Mouse (Mus musculus): Measurements from ENCODE around the gene Hist1h4k. TPM values are rescaled to one million over a fixed set of nuclear protein-coding genes. Genes with fewer than 3 reads are reported as not detected.
"Not testable (repeated sequence)": the region's sequence is repeated elsewhere in the genome, so short reads cannot be mapped to it uniquely, and the experiment has no call there.

Hist1h4k gene
- total and polyA plus RNA-seq, 3 experiments = 19.1 to 3,283 TPM; not detected in 1

DNA sequence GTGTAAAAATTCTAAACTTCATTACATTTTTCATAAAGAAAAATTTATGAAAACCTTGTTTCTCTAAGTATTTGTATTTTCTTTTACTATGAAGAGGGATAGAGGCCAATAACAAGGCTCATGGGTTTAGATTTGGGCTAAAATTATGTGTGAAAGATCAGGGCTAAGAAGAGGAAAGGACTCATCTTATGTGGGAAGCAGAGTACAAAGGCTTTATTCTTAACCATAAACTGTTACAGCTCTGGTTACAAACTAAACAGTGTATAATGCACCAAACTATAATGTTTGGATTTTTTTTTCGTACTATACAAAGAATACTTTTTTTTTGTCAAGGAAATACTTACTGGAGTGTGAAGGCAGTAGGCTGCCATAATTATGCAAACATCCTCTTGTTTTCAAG is 5.4 kb upstream of the Hist1h4k start:
- Histone ChIP-seq H3K27ac (ENCODE audit: control insufficient read depth, low read depth, low read length) (peak overlapping the region; percentile 97; the same call in 1 of the 2 replicates), H3K79me2 (ENCODE audit: control insufficient read depth, insufficient read depth, low read length, poor library complexity) (no peaks in the 10 kb centered on the region; the same call in 1 of the 2 replicates), H3K27me3 (ENCODE audit: control insufficient read depth in 1 of 2, insufficient read depth in 2 of 2, low read length in 2 of 2) (no peaks in the 10 kb centered on the region), H3K4me3 (ENCODE audit: control insufficient read depth in 1 of 2, insufficient read depth in 1 of 2, low read depth in 2 of 2, low read length in 2 of 2) (no peak overlapping the region; a peak in 1 of 4 replicates), H3K36me3 (ENCODE audit: control insufficient read depth in 1 of 2, insufficient read depth in 2 of 2, low read length in 2 of 2) (peaks cover 0 to 19% of the 10 kb centered on the region in 2 experiments; a peak in 2 of 4 replicates), H3K9me3 (replicated peaks; ENCODE audit: insufficient read depth, low read length) (no peaks in the 10 kb centered on the region), H3K4me1 (ENCODE audit: control insufficient read depth in 1 of 2, insufficient read depth in 2 of 2, low read length in 2 of 2) (peaks cover 0 to 5% of the 10 kb centered on the region in 2 experiments; a peak in 3 of 4 replicates), H3K9ac (ENCODE audit: control insufficient read depth, low read depth, low read length, poor library complexity, severe bottlenecking) (peak overlapping the region; percentile 82)
- TF ChIP-seq ZKSCAN1 (IDR thresholded peaks at IDR 0.05; ENCODE audit: low read depth, low read length) = no peak
- no peak for TF ChIP-seq USF1 (IDR thresholded peaks at IDR 0.05; ENCODE audit: low read depth, low read length)
- TF ChIP-seq KAT2A (conservative IDR thresholded peaks at IDR 0.05; ENCODE audit: low read depth, low read length) = no peak
- no peak for TF ChIP-seq CHD2 (IDR thresholded peaks at IDR 0.05; ENCODE audit: low read length)
- no peak for TF ChIP-seq CTCF (IDR thresholded peaks at IDR 0.05 in 2 of 3, conservative IDR thresholded peaks at IDR 0.05 in 1 of 3; ENCODE audit: control insufficient read depth in 1 of 3, insufficient read depth in 1 of 3, low read depth in 2 of 3, low read length in 3 of 3, poor library complexity in 1 of 3, severe bottlenecking in 1 of 3)
- TF ChIP-seq MAZ (IDR thresholded peaks at IDR 0.05; ENCODE audit: low read depth, low read length) = no peak
- no peak for TF ChIP-seq MYC (IDR thresholded peaks at IDR 0.05; ENCODE audit: low read depth, low read length)
- no peak for TF ChIP-seq HCFC1 (IDR thresholded peaks at IDR 0.05; ENCODE audit: low read depth, low read length)
- no peak for TF ChIP-seq TCF12 (IDR thresholded peaks at IDR 0.05; ENCODE audit: low read depth, low read length)
- no peak for TF ChIP-seq EP300 (IDR thresholded peaks at IDR 0.05; ENCODE audit: low read depth in 1 of 2, low read length in 2 of 2)
- TF ChIP-seq ZNF384 (IDR thresholded peaks at IDR 0.05; ENCODE audit: low read depth, low read length) = no peak
- TF ChIP-seq MAFK (IDR thresholded peaks at IDR 0.05; ENCODE audit: borderline replicate concordance, low read depth, low read length) = no peak
- no peak for TF ChIP-seq CHD1 (IDR thresholded peaks at IDR 0.05; ENCODE audit: low read depth, low read length)
- DNase-seq (ENCODE audit: low read depth, low spot score) = peak; percentile 51

DNA sequence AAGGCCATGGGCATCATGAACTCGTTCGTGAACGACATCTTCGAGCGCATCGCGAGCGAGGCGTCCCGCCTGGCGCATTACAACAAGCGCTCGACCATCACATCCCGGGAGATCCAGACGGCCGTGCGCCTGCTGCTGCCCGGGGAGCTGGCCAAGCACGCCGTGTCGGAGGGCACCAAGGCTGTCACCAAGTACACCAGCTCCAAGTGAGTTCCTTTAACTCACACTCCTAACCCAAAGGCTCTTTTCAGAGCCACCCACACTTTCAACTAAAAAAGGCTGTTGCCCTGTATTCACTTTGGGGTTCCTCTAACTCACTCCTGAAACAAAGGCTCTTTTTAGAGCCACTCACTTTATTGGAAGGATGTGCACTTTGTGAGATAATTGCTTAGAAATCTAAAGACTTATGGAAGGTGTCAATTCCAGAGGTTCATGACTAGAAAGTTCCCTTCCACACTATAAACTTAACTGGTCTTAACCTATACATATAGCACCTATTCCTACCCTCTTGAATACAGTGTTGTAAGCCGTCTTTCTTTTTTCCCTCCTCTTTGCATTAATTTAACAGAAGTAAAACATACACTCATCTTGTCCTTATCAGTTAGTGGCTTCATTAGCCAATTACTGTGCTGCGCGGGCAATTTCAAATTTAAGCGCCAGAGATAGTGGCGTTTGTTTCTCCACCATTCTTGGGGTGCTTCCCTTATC is 4.1 kb upstream of the Hist1h4k start:
- DNase-seq (ENCODE audit: low read depth, low spot score) = peak; percentile 91
- peaks cover 0 to 19% of the 10 kb centered on the region in 2 experiments; a peak in 2 of 4 replicates for H3K36me3 ChIP-seq (ENCODE audit: control insufficient read depth in 1 of 2, insufficient read depth in 2 of 2, low read length in 2 of 2)

More for the DNA sequence above, 4.1 kb upstream of the Hist1h4k start:
- H3K9me3 ChIP-seq (replicated peaks; ENCODE audit: insufficient read depth, low read length); H3K27me3 ChIP-seq (ENCODE audit: control insufficient read depth in 1 of 2, insufficient read depth in 2 of 2, low read length in 2 of 2); H3K79me2 ChIP-seq (ENCODE audit: control insufficient read depth, insufficient read depth, low read length, poor library complexity); H3K4me1 ChIP-seq (ENCODE audit: control insufficient read depth in 1 of 2, insufficient read depth in 2 of 2, low read length in 2 of 2): not testable (repeated sequence)
- Histone ChIP-seq H3K4me3 (ENCODE audit: control insufficient read depth in 1 of 2, insufficient read depth in 1 of 2, low read depth in 2 of 2, low read length in 2 of 2) (peak overlapping the region in 1 of 2 experiments; percentile 23; a peak in 1 of 4 replicates), H3K9ac (ENCODE audit: control insufficient read depth, low read depth, low read length, poor library complexity, severe bottlenecking) (peak overlapping the region; percentile 82), H3K27ac (ENCODE audit: control insufficient read depth, low read depth, low read length) (peak overlapping the region; percentile 97)
- TF ChIP-seq UBTF (IDR thresholded peaks at IDR 0.05; ENCODE audit: borderline replicate concordance, insufficient read depth, low read depth, low read length) (peak; percentile 82; the same call in 1 of the 2 replicates), POLR2A (IDR thresholded peaks at IDR 0.05; ENCODE audit: control insufficient read depth in 1 of 2, insufficient read depth in 1 of 2, low read depth in 1 of 2, low read length in 2 of 2, poor library complexity in 1 of 2) (peak; percentile 88 to 92), TBP (IDR thresholded peaks at IDR 0.05; ENCODE audit: low read depth, low read length) (peak; percentile 83; the same call in 1 of the 2 replicates), POLR2AphosphoS5 (IDR thresholded peaks at IDR 0.05; ENCODE audit: borderline replicate concordance, low read depth, low read length) (peak; percentile 83; the same call in 1 of the 2 replicates)
